Mouse (Mus musculus) embryonic facial prominence, embryonic 13.5 days (tissue): ENCODE results near the gene Bola1. TPM values are rescaled to one million over a fixed set of nuclear protein-coding genes. Genes with fewer than 3 reads are reported as not detected.
"Not testable (repeated sequence)": the region's sequence is repeated elsewhere in the genome, so short reads cannot be mapped to it uniquely, and the experiment has no call there.

ENCODE experiments used
- ATAC-seq: fragments of 200-750 bp; cut with Nextera tagmentation; 2 replicates; pipeline ENCODE4 v1.8.0; 2017; ENCODE audit warnings: low read depth; ENCODE audit not compliant: insufficient number of reproducible peaks, insufficient read depth, low FRiP score, low TSS enrichment
- H3K27ac ChIP-seq: fragments of 300-500 bp; sonication (generic); 2 replicates; pipeline ENCODE4 v1.5.1; 2015; ENCODE audit warnings: moderate library complexity, mild to moderate bottlenecking, inconsistent platforms
- H3K27me3 ChIP-seq: fragments of 300-500 bp; sonication (generic); 2 replicates; pipeline ENCODE4 v1.6.1; 2015; ENCODE audit warnings: mild to moderate bottlenecking, inconsistent platforms
- H3K36me3 ChIP-seq: fragments of 300-500 bp; sonication (generic); 2 replicates; pipeline ENCODE4 v1.6.1; 2015; ENCODE audit warnings: mild to moderate bottlenecking, inconsistent platforms
- H3K4me1 ChIP-seq: fragments of 300-500 bp; sonication (generic); 2 replicates; pipeline ENCODE4 v1.6.1; 2015; ENCODE audit warnings: inconsistent platforms
- H3K4me2 ChIP-seq: fragments of 300-500 bp; sonication (generic); 2 replicates; pipeline ENCODE4 v1.6.1; 2015; ENCODE audit warnings: moderate library complexity, mild to moderate bottlenecking, inconsistent platforms
- H3K4me3 ChIP-seq: fragments of 300-500 bp; sonication (generic); 2 replicates; pipeline ENCODE4 v1.5.1; 2015; ENCODE audit warnings: mild to moderate bottlenecking, inconsistent platforms
- H3K9ac ChIP-seq: fragments of 300-500 bp; sonication (generic); 2 replicates; pipeline ENCODE4 v1.6.1; 2015; ENCODE audit warnings: mild to moderate bottlenecking, inconsistent platforms
- H3K9me3 ChIP-seq: fragments of 300-500 bp; sonication (generic); 2 replicates; pipeline ENCODE4 v1.6.1; 2016; ENCODE audit warnings: inconsistent platforms
- WGBS: fragments of 180-500 bp; shearing (Covaris S2); methylation state at CpG from one replicate; pipeline ENCODE4 v1.1.7; 2015; ENCODE audit warnings: mixed read lengths; 5-methylcytosine and 5-hydroxymethylcytosine counted together
- polyA plus RNA-seq: library from polyadenylated mRNA; unstranded; fragments of >200 nt; fragmentation: Nextera tagmentation; extraction: Ambion mirVana; gene quantifications from 2 replicates; pipeline ENCODE4 v1.2.1, GENCODE M21; 2015

Gene Bola1
- polyA plus RNA-seq, 1 experiment from 2014 or later, result 55.0 TPM

GRCm38 (mm10) chr3:96245003-96245886 is 25.7 kb upstream of the Bola1 start, which contains the start of gene Hist2h2aa1:
Gene Hist2h2aa1 (plus strand): TSS chr3:96245497.
- not testable (repeated sequence) for H3K9me3 ChIP-seq, H3K27me3 ChIP-seq, H3K36me3 ChIP-seq
- Histone ChIP-seq H3K9ac (peak within 1 kb of the TSS; percentile 76), H3K27ac (peak within 1 kb of the TSS; percentile 98), H3K4me3 (peak within 1 kb of the TSS; percentile 51), H3K4me1 (peaks cover 41% of the 10 kb centered on the region), H3K4me2 (peak within 1 kb of the TSS; percentile 62)
- ATAC-seq, result peak; percentile 89
- under 1% methylated on average over 40 of the region's 88 CpGs for WGBS

DNA sequence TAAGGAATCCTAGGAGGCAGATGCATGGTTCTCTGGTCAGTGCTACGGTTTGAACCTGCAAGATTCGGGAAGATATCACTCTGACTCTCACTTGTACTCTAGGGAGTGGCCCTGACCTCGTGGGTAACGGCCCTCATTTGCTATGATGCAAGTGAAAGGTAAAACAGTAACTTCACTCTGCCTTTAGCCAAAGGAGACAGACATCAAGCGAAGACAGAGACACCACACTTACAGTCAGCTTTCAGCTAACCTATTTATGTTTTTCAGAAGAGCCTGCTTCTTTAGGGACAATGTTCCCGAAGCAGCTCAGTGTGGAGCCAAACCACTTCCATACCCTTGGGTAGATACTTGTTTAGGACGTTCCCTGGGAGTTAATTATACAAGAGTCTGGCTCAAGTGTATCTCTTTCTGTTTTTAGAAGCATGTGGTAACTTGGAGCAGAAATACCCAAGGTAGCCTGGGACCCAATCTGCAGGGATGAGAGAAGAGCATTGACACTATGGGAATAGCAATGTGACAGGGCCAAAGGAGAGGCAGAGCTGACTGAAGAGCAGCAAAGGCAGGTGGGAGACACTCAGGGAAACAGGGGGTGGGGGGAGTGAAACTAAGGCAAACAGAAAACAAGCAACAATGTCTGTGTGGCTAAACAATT is 24.5 kb upstream of the Bola1 start:
- WGBS, result 78% methylated on average over 7 of the region's 7 CpGs
- no peaks in the 10 kb centered on the region for H3K36me3 ChIP-seq
- peak overlapping the region; percentile 62 for H3K4me2 ChIP-seq
- H3K27ac ChIP-seq, result peak overlapping the region; percentile 98
- no peak for ATAC-seq
- H3K4me1 ChIP-seq, result peaks cover 38% of the 10 kb centered on the region
- H3K9ac ChIP-seq, result peak overlapping the region; percentile 76
- H3K4me3 ChIP-seq, result peak overlapping the region; percentile 51
- H3K27me3 ChIP-seq, result no peaks in the 10 kb centered on the region
- no peaks in the 10 kb centered on the region for H3K9me3 ChIP-seq

GRCm38 (mm10) chr3:96240799-96241197 is 21.3 kb upstream of the Bola1 start:
- Histone ChIP-seq H3K27ac (peak overlapping the region; percentile 92), H3K9ac (peak overlapping the region; percentile 65), H3K4me2 (peak overlapping the region; percentile 54), H3K4me3 (peak overlapping the region; percentile 32), H3K9me3 (no peaks in the 10 kb centered on the region), H3K36me3 (no peaks in the 10 kb centered on the region), H3K27me3 (no peaks in the 10 kb centered on the region), H3K4me1 (peaks cover 45% of the 10 kb centered on the region)
- no peak for ATAC-seq
- 77% methylated on average over 9 of the region's 9 CpGs for WGBS

DNA sequence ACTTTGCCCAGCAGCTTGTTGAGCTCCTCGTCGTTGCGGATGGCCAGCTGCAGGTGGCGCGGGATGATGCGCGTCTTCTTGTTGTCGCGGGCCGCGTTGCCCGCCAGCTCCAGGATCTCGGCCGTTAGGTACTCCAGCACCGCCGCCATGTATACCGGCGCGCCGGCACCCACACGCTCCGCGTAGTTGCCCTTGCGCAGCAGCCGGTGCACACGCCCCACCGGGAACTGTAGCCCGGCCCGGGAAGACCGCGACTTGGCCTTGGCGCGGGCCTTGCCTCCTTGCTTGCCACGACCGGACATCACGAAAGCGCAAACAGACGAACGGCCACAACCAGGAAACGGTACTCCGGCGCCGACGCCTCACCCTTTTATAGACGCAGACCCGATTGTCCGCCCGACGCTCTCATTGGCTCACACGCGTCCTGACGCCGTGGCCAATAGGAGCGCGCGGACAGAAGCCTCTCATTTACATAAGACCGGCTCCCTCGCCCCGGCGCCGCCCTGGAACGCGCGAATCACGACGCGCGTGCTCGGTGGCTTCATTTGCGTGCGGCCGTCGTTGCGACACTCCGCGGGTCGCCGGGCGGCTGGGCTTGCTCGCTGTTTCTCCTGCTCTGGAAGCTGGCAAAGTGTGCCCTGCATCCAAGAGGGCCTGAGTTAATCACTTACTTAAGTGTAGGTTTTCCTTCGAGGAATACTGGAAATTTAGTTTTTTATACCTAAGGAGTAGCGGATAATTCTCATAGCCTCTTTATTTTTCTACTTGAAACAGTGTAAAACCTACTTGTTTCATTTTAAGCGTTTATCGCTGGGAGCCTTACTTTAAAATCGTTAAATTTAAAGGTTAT is 20.7 kb upstream of the Bola1 start, which contains the start of gene Hist2h2aa2:
Hist2h2aa2 (minus strand) TSS at position 328 of the 850 bp plus-strand sequence.
- ATAC-seq, result peak; percentile 85
- Histone ChIP-seq H3K4me3 (peak within 1 kb of the TSS; percentile 36), H3K4me2 (peak within 1 kb of the TSS; percentile 54), H3K9ac (peak within 1 kb of the TSS; percentile 65), H3K27ac (peak within 1 kb of the TSS; percentile 92), H3K4me1 (peaks cover 47% of the 10 kb centered on the region)
- 3% methylated on average over 39 of the region's 85 CpGs for WGBS
- not testable (repeated sequence) for H3K27me3 ChIP-seq, H3K36me3 ChIP-seq, H3K9me3 ChIP-seq

GRCm38 (mm10) chr3:96238954-96239793 is 19.7 kb upstream of the Bola1 start, which contains the start of gene Hist2h3c2:
Gene Hist2h3c2 (minus strand): TSS chr3:96239127.
- ATAC-seq, result peak; percentile 90
- H3K4me1 ChIP-seq, result peaks cover 42% of the 10 kb centered on the region
- WGBS, result 0% methylated on average over 12 of the region's 68 CpGs

GRCm38 (mm10) chr3:96237904-96238511 is 18.5 kb upstream of the Bola1 start:
- H3K9me3 ChIP-seq, result no peaks in the 10 kb centered on the region
- peaks cover 31% of the 10 kb centered on the region for H3K4me1 ChIP-seq
- H3K4me2 ChIP-seq, result peak overlapping the region; percentile 62
- peak overlapping the region; percentile 76 for H3K9ac ChIP-seq
- 1% methylated on average over 12 of the region's 12 CpGs for WGBS
- peak overlapping the region; percentile 48 for H3K4me3 ChIP-seq
- no peaks in the 10 kb centered on the region for H3K36me3 ChIP-seq
- peak overlapping the region; percentile 82 for H3K27ac ChIP-seq
- no peak for ATAC-seq
- no peaks in the 10 kb centered on the region for H3K27me3 ChIP-seq

More at GRCm38 (mm10) chr3:96238954-96239793, 19.7 kb upstream of the Bola1 start, which contains the start of gene Hist2h3c2:
- H3K27me3 ChIP-seq, H3K9me3 ChIP-seq, H3K36me3 ChIP-seq: not testable (repeated sequence)
- peak within 1 kb of the TSS; percentile 62 for H3K4me2 ChIP-seq
- peak within 1 kb of the TSS; percentile 82 for H3K27ac ChIP-seq
- peak within 1 kb of the TSS; percentile 76 for H3K9ac ChIP-seq
- peak within 1 kb of the TSS; percentile 48 for H3K4me3 ChIP-seq

DNA sequence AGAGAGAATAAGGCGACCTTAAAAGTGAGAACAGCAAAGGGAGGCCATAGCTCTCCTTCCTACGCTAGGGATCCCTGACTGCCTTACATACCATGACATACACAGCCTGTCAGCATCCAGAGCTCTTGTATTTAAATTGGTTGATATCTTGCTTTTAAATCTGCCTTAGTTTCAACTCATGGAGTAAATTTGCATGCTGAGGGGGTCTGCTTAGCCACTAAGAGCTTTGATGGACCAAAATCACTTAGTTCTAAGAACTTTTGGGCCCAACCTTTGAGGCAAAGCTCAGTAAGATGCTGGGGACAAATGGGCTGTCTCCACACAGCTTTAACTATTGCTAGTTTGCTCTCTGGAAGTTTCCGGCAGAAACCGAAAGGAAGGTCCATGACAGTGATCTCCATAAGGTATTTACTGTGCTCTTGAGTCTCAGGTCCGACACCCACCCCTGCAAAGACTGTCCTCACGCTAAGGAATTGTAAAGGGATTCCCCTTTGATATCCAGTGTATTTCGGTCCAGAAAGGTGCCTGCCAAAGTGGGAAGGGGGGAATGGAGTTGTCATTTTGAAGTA is 17.9 kb upstream of the Bola1 start:
- peaks cover 30% of the 10 kb centered on the region for H3K4me1 ChIP-seq
- no peaks in the 10 kb centered on the region for H3K27me3 ChIP-seq
- no peak for ATAC-seq
- no peaks in the 10 kb centered on the region for H3K36me3 ChIP-seq
- H3K4me3 ChIP-seq, result peak overlapping the region; percentile 48
- 19% methylated on average over 7 of the region's 7 CpGs for WGBS
- H3K4me2 ChIP-seq, result peak overlapping the region; percentile 62
- H3K9me3 ChIP-seq, result no peaks in the 10 kb centered on the region
- H3K9ac ChIP-seq, result peak overlapping the region; percentile 76
- peak overlapping the region; percentile 82 for H3K27ac ChIP-seq

DNA sequence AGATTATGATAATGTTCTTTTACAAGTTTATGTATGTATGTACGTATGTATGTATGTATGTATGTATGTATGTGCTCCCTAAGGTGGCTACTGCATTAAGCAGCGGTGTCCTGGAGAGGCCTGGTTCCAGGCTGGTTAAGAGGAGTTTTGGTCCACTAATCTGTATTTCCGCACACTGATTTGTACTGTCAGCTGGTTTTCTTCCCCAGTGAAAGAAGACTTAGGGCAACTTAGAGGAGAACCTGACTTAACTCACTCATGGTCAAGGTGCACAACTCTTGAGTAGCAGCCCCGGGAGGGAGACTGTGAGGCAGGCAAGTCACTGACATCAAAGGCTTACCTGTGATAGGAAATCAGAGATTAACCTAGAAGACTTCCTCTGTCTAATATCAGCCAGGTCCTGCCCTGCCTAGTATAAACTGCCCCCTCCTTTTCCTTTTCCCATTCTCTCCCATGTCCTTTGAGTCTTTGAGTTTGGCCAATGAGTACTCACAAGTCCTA is 17.4 kb upstream of the Bola1 start:
- peak overlapping the region; percentile 82 for H3K27ac ChIP-seq
- peak overlapping the region; percentile 48 for H3K4me3 ChIP-seq
- peaks cover 28% of the 10 kb centered on the region for H3K4me1 ChIP-seq
- H3K36me3 ChIP-seq, result no peaks in the 10 kb centered on the region
- H3K4me2 ChIP-seq, result peak overlapping the region; percentile 62
- no peak for ATAC-seq
- H3K9ac ChIP-seq, result peak overlapping the region; percentile 76
- 76% methylated on average over 4 of the region's 4 CpGs for WGBS
- no peaks in the 10 kb centered on the region for H3K9me3 ChIP-seq
- H3K27me3 ChIP-seq, result no peaks in the 10 kb centered on the region

DNA sequence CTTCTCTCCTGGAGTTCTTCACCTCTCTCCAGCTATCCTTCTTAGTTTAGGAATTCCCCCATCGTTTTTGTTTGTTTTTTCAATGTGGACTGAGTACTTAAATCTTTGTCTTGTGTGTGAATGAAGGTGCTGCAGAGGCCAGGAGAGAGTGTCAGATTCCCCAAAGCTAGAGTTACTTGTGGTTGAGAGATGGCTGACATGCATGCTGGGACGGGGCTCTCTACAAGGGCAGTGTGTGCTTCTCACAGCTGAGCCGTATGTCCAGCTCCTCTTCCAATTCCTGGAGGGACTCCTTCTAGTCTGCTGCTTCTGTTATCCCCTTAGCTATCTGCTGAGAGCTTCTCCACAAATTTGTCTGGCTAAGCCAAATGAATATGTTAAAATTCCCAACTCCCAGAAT is 16.3 kb upstream of the Bola1 start:
- Histone ChIP-seq H3K9ac (no peak overlapping the region), H3K4me3 (no peak overlapping the region), H3K27ac (peak overlapping the region; percentile 7; the same call in 1 of the 2 replicates), H3K36me3 (no peaks in the 10 kb centered on the region), H3K4me1 (peaks cover 27% of the 10 kb centered on the region), H3K9me3 (no peaks in the 10 kb centered on the region), H3K27me3 (no peaks in the 10 kb centered on the region), H3K4me2 (no peak overlapping the region)
- ATAC-seq, result no peak
- 50% methylated on average over 3 of the region's 3 CpGs for WGBS

DNA sequence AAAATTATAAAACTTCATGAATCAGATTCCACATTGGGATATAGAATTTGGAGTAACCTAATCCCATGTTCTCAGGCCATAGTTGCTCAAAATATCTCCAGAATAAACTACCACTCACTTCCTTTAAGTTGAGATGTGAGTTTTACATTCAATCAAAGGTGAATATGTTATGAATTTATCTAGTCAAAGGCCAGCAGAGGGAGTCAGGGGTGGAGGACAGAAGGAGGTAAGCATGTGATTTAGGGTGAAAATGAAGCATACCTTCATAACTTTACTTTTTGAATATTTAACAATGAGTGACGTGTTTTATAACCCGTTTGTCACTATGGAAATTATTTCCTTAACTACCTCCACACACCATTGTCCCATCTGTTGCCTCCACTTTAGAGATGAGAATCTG is 15.4 kb upstream of the Bola1 start:
- no peak for ATAC-seq
- 95% methylated on average over 2 of the region's 2 CpGs for WGBS

More for the DNA sequence above, 15.4 kb upstream of the Bola1 start:
- Histone ChIP-seq H3K27me3 (no peaks in the 10 kb centered on the region), H3K4me1 (peaks cover 25% of the 10 kb centered on the region), H3K9ac (no peak overlapping the region), H3K36me3 (no peaks in the 10 kb centered on the region), H3K4me3 (no peak overlapping the region), H3K27ac (no peak overlapping the region), H3K4me2 (no peak overlapping the region), H3K9me3 (no peaks in the 10 kb centered on the region)
